Mouse (Mus musculus) layer of hippocampus, adult 2 months (tissue): ENCODE results near the gene Bmpr2. TPM values are rescaled to one million over a fixed set of nuclear protein-coding genes. Genes with fewer than 3 reads are reported as not detected.
"Not testable (repeated sequence)": the region's sequence is repeated elsewhere in the genome, so short reads cannot be mapped to it uniquely, and the experiment has no call there.

Source experiments
- DNase-seq, 2 experiments: peaks; one replicate each; pipeline ENCODE4 v3.0.0; 2022; ENCODE audit warnings: low spot score in 2 of 2
- H3K27ac ChIP-seq: fragments of 200-600 bp; 2 replicates; pipeline ENCODE4 v1.8.1; 2022
- H3K4me3 ChIP-seq: fragments of 200-600 bp; 2 replicates; pipeline ENCODE4 v1.8.1; 2022; ENCODE audit warnings: mild to moderate bottlenecking
- CTCF ChIP-seq: fragments of 200-600 bp; conservative IDR thresholded peaks from 2 replicates; pipeline ENCODE4 v1.8.1; 2022; ENCODE audit warnings: antibody characterized with exemption, mild to moderate bottlenecking, moderate library complexity
- long read RNA-seq, 2 experiments: library from polyadenylated mRNA; stranded (forward); transcript quantifications; one replicate each; pipeline ENCODE4 v2.0.0; 2021; ENCODE audit warnings: borderline mapping rate in 2 of 2
- total RNA-seq, 2 experiments: library from RNA; stranded (reverse); gene quantifications; 2 replicates each; pipeline ENCODE4 v1.2.3; 2021

Bmpr2 gene
- total RNA-seq, result 10 to 100 TPM; 90.3 to 91.2 TPM
- long read RNA-seq, experiment 1, partial matches to known transcripts, result 0 of 11 reads
- long read RNA-seq, experiment 1, other reads (novel, unspliced or antisense), result 11 of 11 reads
- long read RNA-seq, experiment 2, full-length matches to known transcripts, result 2 of 11 reads
- long read RNA-seq, experiment 2, partial matches to known transcripts, result 8 of 11 reads
- long read RNA-seq, experiment 2, other reads (novel, unspliced or antisense), result 1 of 11 reads

DNA sequence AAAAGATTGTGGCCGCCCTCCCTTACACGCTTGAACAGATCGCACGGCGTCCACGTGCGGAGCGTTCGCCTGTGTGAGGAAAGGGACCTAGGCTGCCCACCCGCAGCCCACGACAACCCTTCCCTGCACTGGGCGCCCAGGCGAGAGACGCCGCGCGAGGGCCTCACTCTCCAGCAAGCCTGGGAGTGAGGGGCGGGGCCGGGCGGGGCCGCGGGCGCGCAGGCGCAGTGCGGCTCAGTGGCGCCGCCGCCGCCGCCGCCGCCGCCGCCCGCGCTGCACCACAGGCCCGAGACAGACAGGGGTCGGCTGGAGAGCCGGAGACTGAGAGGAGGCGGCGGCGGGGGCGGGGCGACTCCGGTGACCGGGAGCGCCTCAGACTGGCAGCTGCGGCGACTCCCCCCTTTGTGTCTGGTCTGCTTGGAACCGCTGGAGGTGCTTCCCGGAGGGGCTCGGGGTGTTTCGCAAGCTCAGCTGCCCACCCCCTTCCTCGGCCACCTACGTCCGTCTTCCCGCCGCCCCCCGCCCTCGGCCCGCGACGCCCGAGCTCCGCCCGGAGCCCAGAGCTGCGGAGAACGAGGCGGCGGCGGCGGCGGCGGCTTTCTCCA, at the start of gene Bmpr2:
Gene Bmpr2 (plus strand): TSS at position 237 of the 605 bp plus-strand sequence.
- TF ChIP-seq CTCF, result peak; percentile 60
- Histone ChIP-seq H3K4me3 (peak within 1 kb of the TSS; percentile 94), H3K27ac (peak within 1 kb of the TSS; percentile 97)
- DNase-seq, result peak; percentile 80 to 86

DNA sequence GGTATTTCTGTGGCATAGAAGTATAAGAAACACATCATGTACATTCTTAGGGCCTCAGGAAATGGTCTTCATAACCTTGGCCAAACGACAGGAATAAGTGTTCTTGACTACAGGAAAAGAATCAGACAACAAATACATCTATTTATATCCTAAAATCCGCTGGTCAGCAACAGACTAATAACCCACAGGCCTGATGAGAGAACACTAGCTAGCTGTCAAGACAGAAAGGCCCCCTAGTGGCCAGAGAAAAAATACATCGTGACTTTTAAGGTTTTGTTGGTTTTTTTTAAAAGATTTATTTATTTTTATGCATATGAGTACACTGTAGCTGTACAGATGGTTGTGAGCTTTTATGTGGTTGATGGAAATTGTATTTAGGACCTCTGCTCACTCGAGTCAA, 43.3 kb upstream of the Bmpr2 start:
- peak; percentile 90 for TF ChIP-seq CTCF
- DNase-seq, result peak in 1 of 2 experiments; percentile 29
- no peak overlapping the region for H3K27ac ChIP-seq
- no peak overlapping the region for H3K4me3 ChIP-seq

DNA sequence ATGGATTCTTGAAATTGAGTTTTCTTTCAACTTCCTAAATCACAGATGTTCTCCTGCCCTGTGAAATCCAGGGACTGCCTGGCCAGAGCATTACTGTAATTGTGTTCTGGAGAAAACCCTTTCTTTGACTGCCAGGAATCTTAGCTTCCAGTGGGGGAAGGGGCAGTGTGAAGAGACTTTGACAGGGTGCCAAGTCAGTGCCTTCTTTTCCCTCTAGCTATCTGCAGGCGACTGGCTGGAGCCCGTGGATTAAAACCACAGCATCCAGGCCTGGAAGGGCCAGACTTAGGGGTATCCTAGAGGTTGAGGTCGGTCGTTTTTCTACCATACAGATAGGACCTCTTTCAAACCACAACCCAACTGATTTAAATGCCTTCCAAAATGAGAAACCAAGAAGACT, 37.5 kb upstream of the Bmpr2 start:
- no peak overlapping the region for H3K27ac ChIP-seq
- H3K4me3 ChIP-seq, result no peak overlapping the region
- DNase-seq, result no peak
- TF ChIP-seq CTCF, result no peak

DNA sequence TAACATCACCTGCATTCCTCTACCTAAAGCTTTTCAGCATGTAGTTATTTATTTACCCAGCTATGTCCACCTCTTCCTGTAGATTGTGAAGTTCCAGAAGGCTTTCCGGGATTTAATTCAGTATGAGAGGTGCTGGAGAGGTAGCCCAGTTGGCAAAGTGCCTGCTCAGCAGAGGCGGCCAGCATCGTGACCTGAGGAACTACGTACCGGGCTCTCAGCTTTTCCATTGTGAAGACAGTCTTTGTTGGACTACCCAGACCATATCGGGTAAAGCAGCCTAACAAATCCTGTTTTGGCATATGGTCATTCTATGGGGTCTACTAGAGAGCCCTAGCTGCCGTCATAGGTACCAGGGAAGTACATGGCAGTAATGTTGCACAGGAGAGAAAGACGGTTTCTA, 33.1 kb upstream of the Bmpr2 start:
- TF ChIP-seq CTCF, result no peak
- Histone ChIP-seq H3K4me3 (no peak overlapping the region), H3K27ac (no peak overlapping the region)
- no peak for DNase-seq

DNA sequence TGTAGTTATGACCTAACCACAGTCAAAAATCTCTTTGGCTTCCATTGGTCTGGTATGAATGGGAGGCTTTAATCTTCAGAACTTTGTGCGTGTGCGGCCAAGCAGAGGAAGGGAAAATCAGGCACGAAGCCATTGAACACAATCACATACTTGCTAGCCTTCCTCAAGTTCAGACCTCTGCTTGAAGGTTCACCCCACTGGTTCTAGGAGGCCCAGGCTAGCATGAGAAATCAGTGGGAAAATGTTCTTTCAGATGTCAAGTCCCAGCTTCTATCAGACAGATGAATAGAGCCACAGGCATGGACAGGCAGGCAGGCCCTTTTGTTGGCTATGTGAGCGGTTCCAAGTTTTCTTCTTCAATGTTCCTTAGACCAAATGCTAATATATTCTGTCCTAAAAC, 32.5 kb upstream of the Bmpr2 start:
- Histone ChIP-seq H3K27ac (no peak overlapping the region), H3K4me3 (no peak overlapping the region)
- TF ChIP-seq CTCF, result no peak
- no peak for DNase-seq

DNA sequence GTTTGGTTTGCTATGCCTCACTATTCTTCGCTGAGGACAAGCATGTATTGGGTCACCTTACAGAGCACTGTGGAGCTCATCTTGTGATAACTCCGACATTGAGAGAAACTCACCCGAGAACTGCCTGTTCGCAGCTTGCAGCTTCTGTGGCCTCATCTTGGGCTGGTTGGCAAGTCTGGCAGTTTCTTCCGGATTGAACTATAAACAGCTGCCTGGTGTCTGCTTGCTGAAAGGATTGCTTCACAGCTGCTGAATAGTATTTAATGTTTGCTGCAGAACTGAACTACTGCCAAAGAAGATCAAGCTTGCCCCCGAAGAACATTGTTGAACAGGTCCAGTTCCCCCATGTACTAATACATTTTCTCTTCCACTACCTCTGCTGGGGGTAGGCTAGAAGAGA, 29.1 kb upstream of the Bmpr2 start:
- Histone ChIP-seq H3K4me3 (no peak overlapping the region), H3K27ac (no peak overlapping the region)
- no peak for TF ChIP-seq CTCF
- peak in 1 of 2 experiments; percentile 5 for DNase-seq

DNA sequence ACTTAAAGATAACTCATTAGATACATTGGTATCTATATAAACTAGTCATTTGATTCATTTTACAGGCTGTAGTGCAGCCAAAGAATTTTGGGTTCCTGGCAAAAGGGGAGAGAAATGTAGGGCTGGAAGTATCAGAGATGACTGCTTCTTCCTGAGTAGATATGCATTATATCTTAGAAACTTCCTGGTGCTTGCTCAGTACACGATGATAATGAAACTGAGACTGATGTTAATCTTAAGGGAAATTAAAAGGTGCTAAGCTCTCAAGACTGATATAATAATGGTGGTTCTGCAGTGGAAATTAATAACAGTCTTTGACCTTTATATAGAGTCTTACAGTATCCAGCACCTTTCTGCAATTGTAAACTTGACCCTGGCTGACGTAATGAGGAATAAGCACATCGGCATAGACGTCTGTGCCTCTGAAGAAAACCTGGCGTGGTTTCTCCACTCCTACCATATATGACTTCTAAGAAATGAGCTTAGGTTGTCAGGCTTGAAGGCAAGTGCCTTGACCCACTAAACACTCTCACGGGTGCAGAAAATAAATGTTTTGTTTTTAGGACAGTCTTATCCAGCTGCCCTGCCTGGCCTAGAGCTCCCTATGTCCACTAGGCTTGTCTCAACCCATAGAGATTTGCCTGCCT, 24.3 kb upstream of the Bmpr2 start:
- Histone ChIP-seq H3K4me3 (no peak overlapping the region), H3K27ac (no peak overlapping the region)
- no peak for TF ChIP-seq CTCF
- no peak for DNase-seq

DNA sequence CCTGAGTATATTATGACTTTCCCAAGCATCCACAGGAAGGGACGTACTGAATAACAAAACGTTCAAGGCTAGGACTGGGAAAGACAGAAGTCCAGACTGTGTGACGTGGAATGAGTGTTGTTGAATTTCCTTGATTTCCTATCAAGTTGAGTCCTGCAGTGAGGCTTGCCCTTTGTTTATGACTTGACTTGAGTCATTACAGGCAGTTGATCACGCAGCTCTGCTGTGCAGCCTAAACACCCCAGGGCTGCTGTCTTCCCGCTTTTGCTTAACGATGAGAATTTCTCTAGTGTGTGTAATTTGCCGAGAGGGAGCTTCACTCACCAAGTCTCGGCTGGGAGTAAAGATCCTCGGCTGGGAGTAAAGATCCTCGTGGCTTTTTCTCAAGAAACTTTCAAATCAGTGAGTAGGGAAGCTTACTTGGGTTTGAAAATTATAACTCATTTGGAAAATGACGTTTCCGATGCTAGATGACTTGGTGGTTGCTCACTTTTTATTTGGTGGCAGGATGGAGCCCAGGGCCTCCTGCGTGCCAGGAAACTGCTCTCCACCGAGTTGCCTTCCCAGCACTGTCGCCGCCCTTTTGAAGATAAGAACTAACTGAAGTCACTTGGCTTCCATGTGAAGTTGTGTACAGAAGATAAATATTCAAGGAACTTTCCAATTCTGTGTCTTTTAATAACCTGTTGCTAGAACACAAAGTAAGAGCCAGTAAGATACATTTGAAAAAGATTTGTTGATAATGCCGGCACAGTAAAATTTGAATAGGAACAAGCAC, 23.4 kb upstream of the Bmpr2 start:
- H3K4me3 ChIP-seq, result no peak overlapping the region
- no peak for DNase-seq
- no peak overlapping the region for H3K27ac ChIP-seq
- TF ChIP-seq CTCF, result no peak

DNA sequence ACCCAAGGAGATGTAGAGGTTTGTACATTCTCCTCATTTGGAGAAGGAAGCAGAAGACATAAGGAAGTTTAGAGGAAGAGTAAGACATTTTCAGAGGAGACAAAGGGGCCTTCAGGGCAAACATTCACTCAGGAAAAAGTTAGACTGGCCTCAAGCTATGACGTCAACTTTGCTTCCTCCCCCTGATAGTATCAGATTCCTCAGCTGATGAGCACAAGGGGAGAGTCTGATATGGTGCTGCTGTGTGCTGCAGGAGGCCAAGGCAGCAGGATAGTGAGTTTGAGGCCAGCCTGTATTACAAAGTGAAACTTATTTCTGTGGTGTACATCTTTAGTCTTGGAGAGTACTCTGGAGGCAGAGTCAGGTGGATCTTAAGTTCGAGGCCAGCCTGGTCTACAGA, 14.2 kb upstream of the Bmpr2 start:
- TF ChIP-seq CTCF, result no peak
- Histone ChIP-seq H3K27ac (no peak overlapping the region), H3K4me3 (no peak overlapping the region)
- DNase-seq, result no peak

DNA sequence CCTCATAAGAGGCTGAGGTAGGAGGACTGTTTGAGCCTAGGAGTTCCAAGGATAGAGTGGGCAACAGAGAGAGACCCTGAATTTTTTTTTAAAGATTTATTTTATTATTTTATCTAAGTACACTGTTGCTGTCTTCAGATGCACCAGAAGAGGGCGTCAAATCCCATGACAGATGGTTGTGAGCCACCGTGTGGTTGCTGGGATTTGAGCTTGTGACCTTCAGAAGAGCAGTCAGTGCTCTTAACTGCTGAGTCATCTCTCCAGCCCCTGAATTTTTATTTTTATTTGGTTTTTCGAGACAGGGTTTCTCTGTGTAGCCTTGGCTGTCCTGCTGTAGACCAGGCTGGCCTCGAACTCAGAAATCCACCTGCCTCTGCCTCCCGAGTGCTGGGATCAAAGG, 13.5 kb upstream of the Bmpr2 start:
- H3K27ac ChIP-seq, H3K4me3 ChIP-seq, DNase-seq: not testable (repeated sequence)
- peak; percentile 37 for TF ChIP-seq CTCF

DNA sequence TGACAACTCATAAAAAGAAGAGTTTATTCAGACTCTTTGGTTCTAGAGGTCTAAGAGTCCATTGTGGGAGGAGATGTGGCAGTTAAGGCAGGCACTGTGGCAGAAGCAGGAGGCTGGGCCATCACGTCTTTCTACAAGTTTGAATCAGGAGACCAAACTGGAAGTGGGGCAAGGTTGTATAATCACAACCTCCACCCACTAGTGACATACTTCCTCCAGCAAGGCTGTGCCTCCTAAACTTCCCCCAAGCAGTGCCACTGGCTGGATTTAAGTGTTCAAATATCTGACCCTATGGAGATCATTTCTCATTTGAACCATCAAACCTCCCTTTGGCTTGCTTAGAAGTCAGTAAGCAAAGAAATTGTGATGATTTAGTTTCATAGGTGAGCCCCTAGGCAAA, 7.9 kb upstream of the Bmpr2 start:
- DNase-seq, result no peak
- no peak for TF ChIP-seq CTCF
- no peak overlapping the region for H3K4me3 ChIP-seq
- H3K27ac ChIP-seq, result no peak overlapping the region

DNA sequence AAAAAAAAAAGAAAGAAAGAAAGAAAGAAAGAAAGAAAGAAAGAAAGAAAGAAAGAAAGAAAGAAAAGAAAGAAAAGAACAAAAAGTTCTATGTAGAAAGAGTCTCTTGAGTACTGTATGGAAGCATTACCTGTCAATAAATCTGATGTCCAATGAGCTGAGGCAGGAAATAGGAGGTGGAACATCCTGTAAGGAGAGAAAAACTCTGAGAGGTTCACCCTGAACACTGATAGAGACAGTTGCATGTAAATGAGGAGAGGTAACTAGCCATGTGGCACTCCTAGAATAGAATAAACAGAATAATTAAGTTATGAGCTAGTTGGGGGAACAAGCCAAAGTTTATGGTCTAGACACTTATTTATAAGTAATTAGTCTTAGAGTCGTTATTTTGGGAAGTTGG, 4.9 kb upstream of the Bmpr2 start:
- DNase-seq, result no peak
- no peak overlapping the region for H3K4me3 ChIP-seq
- no peak overlapping the region for H3K27ac ChIP-seq
- TF ChIP-seq CTCF, result no peak

DNA sequence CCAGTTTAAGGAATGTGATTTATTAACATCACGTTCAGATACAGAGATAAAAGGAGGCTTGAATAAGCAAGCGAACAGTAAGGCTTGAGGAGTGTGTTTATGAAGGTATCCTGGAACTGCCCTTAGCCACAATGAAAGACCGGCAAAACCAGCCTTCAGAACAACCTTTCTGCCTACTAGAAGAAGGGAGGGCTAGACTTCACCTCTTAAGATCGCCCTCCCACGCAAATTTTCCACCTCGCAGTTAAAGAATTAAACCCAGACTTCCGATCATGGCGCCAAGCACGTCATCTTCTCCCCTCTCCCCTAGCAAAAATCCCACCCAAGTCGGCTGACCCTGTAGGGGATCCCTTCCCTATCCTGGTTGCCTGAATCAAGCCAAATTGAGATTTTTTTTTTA, 992 bp upstream of the Bmpr2 start:
- Histone ChIP-seq H3K27ac (peak overlapping the region; percentile 97), H3K4me3 (peak overlapping the region; percentile 94)
- no peak for TF ChIP-seq CTCF
- DNase-seq, result peak in 1 of 2 experiments; percentile 13
